Mouse (Mus musculus) thymus, adult 2 months (tissue): Measurements from ENCODE around the gene Gm11020.

Experiments used
- CTCF ChIP-seq: fragments of 200-500 bp; IDR thresholded peaks from 2 replicates; pipeline ENCODE4 v1.5.1; 2012; ENCODE audit warnings: mild to moderate bottlenecking, control low read depth, low read length, moderate library complexity, borderline replicate concordance; ENCODE audit not compliant: control insufficient read depth, poor library complexity, insufficient read depth; ENCODE audit errors: extremely low read depth
- POLR2A ChIP-seq: fragments of 200-500 bp; IDR thresholded peaks from 2 replicates; pipeline ENCODE4 v1.6.1; 2012; ENCODE audit warnings: mild to moderate bottlenecking, low read length, control low read depth, moderate library complexity; ENCODE audit not compliant: control insufficient read depth, poor library complexity, insufficient read depth; ENCODE audit errors: extremely low read depth

DNA sequence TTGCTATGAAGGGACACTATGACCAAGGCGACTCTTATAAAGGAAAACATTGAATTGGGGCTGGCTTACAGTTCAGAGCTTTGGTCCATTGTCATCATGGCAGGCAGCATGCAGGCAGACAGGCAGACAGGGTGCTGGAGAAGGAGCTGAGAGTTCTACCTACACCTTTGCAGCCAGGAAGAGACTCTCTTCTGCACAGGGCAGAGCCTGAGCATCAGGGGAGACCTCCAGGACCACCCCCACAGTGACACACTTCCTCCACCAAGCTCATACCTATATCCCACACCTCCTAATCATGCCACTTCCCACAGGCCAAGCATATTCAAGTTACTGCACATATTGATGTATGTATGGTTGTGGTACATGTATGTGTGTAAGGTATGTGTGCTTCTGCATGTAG, 15.4 kb downstream of the Gm11020 start:
- TF ChIP-seq CTCF, result no peak
- TF ChIP-seq POLR2A, result no peak
